Mouse (Mus musculus): Measurements from ENCODE around the gene Phb2.
A peak's percentile ranks its signal among the peaks of the same experiment; 100 is the strongest.

GRCm38 (mm10) chr6:124662477-124663423 lies 49.4 kb upstream of the Phb2 start, which contains the start of gene Lpcat3:
- TF ChIP-seq CTCF (IDR thresholded peaks at IDR 0.05; ENCODE audit: extremely low read depth, insufficient read depth, low read length): 0 out of 2 replicates have a peak, but pooled peaks have one; percentile 10
- TF ChIP-seq POLR2A (IDR thresholded peaks at IDR 0.05; ENCODE audit: extremely low read depth, insufficient read depth, low read length): 0 out of 2 replicates have a peak, but pooled peaks have one; percentile 24

Data from cortical plate, adult 2 months (tissue).